Mouse (Mus musculus) bone marrow macrophage, adult 2 months (primary cell): ENCODE measurements around the gene Olfr633.

Source experiments
- CTCF ChIP-seq: IDR thresholded peaks from 2 replicates; pipeline ENCODE4 v1.5.1; 2012; ENCODE audit warnings: low read depth, mild to moderate bottlenecking, low read length, moderate library complexity
- POLR2A ChIP-seq: IDR thresholded peaks from 2 replicates; pipeline ENCODE4 v1.6.1; 2012; ENCODE audit warnings: mild to moderate bottlenecking, low read depth, low read length, borderline replicate concordance

DNA sequence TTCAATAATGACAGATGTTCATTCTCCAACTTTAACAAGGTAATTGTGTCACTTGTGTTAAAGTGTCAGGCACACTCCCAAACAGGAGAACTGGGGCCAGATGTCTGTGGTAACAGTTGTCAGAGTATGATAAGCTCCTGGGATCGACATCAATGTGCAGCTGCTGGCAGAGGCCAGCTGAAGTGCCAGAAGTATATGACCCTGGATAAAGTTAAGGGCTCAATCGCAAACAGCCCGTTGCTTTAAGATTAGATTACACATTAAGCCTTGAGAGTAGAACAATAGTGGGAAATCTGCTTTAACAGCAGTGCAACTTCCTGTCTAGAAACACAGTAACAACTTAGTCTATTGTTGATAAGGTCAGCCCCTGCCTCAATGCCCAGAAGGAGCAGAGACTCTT is 34.2 kb upstream of the Olfr633 start:
- TF ChIP-seq POLR2A (no peak), CTCF (no peak)
